Mouse (Mus musculus) neural tube, embryonic 13.5 days (tissue): ENCODE results near the gene Plin4. TPM values are rescaled to one million over a fixed set of nuclear protein-coding genes. Genes with fewer than 3 reads are reported as not detected.
A peak's percentile ranks its signal among the peaks of the same experiment; 100 is the strongest.

Experiments
- ATAC-seq: fragments of 200-750 bp; cut with Nextera tagmentation; 2 replicates; pipeline ENCODE4 v1.8.0; 2017; ENCODE audit warnings: low read depth, mild to moderate bottlenecking, moderate TSS enrichment, moderate library complexity
- H3K27ac ChIP-seq: fragments of 300-500 bp; sonication (generic); replicated peaks from 2 replicates; pipeline ENCODE4 v1.5.1; 2015; ENCODE audit warnings: moderate library complexity, mild to moderate bottlenecking, inconsistent platforms
- H3K27me3 ChIP-seq: fragments of 300-500 bp; sonication (generic); 2 replicates; pipeline ENCODE4 v1.6.1; 2015; ENCODE audit warnings: mild to moderate bottlenecking, inconsistent platforms
- H3K36me3 ChIP-seq: fragments of 300-500 bp; sonication (generic); 2 replicates; pipeline ENCODE4 v1.6.1; 2015; ENCODE audit warnings: mild to moderate bottlenecking, inconsistent platforms
- H3K4me1 ChIP-seq: fragments of 300-500 bp; sonication (generic); replicated peaks from 2 replicates; pipeline ENCODE4 v1.6.1; 2015; ENCODE audit warnings: inconsistent platforms
- H3K4me2 ChIP-seq: fragments of 300-500 bp; sonication (generic); 2 replicates; pipeline ENCODE4 v1.6.1; 2015; ENCODE audit warnings: inconsistent platforms, mild to moderate bottlenecking, moderate library complexity
- H3K4me3 ChIP-seq: fragments of 300-500 bp; sonication (generic); 2 replicates; pipeline ENCODE4 v1.5.1; 2015; ENCODE audit warnings: mild to moderate bottlenecking, inconsistent platforms
- H3K9ac ChIP-seq: fragments of 300-500 bp; sonication (generic); 2 replicates; pipeline ENCODE4 v1.6.1; 2015; ENCODE audit warnings: moderate library complexity, mild to moderate bottlenecking, inconsistent platforms
- H3K9me3 ChIP-seq: fragments of 300-500 bp; sonication (generic); 2 replicates; pipeline ENCODE4 v1.6.1; 2016; ENCODE audit warnings: inconsistent platforms
- WGBS: fragments of 180-500 bp; shearing (Covaris S2); methylation state at CpG from one replicate; pipeline ENCODE4 v1.1.7; 2015; 5-methylcytosine and 5-hydroxymethylcytosine counted together
- polyA plus RNA-seq: library from polyadenylated mRNA; unstranded; fragments of >200 nt; fragmentation: Nextera tagmentation; extraction: Ambion mirVana; gene quantifications from 2 replicates; pipeline ENCODE4 v1.2.1, GENCODE M21; 2015

The Plin4 gene
- polyA plus RNA-seq, 1 experiment from 2014 or later: 0.03 TPM

GRCm38 (mm10) chr17:56123681-56124340 lies 14.2 kb upstream of the Plin4 start:
- peaks cover 19% of the 10 kb centered on the region for H3K4me1 ChIP-seq
- H3K36me3 ChIP-seq: peaks cover 58% of the 10 kb centered on the region
- ATAC-seq: no peak
- H3K27me3 ChIP-seq: peaks cover 84% of the 10 kb centered on the region
- no peak overlapping the region for H3K27ac ChIP-seq
- H3K4me2 ChIP-seq: peak overlapping the region; percentile 46
- WGBS: 43% methylated on average over 59 of the region's 59 CpGs
- no peak overlapping the region for H3K9ac ChIP-seq
- H3K9me3 ChIP-seq: peaks cover 15% of the 10 kb centered on the region
- peak overlapping the region; percentile 23; the same call in 1 of the 2 replicates for H3K4me3 ChIP-seq

DNA sequence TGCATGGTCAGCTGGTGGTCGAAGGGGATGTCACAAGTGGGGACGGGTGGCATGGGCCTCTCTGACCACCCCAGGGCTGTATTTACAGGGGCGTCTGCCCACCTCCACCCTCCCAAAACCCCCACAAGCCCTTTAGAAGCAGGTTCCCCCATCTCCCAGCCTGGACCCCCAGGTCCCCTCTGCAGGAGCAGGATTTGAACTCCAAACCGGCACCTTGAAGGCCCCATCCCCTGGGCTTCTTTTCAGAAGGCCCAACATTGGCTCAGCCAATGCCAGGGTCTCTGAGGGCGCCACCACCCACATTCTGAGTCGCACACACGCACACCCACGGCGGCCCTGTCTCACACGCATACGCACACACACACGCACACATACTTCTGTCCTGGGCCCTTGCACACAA lies 13.6 kb upstream of the Plin4 start:
- H3K4me2 ChIP-seq: no peak overlapping the region
- no peak overlapping the region for H3K4me3 ChIP-seq
- peaks cover 19% of the 10 kb centered on the region for H3K4me1 ChIP-seq
- H3K9me3 ChIP-seq: peaks cover 15% of the 10 kb centered on the region
- WGBS: 89% methylated on average over 12 of the region's 12 CpGs
- ATAC-seq: no peak
- no peak overlapping the region for H3K9ac ChIP-seq
- H3K27ac ChIP-seq: no peak overlapping the region
- H3K36me3 ChIP-seq: peaks cover 52% of the 10 kb centered on the region
- peaks cover 91% of the 10 kb centered on the region for H3K27me3 ChIP-seq

DNA sequence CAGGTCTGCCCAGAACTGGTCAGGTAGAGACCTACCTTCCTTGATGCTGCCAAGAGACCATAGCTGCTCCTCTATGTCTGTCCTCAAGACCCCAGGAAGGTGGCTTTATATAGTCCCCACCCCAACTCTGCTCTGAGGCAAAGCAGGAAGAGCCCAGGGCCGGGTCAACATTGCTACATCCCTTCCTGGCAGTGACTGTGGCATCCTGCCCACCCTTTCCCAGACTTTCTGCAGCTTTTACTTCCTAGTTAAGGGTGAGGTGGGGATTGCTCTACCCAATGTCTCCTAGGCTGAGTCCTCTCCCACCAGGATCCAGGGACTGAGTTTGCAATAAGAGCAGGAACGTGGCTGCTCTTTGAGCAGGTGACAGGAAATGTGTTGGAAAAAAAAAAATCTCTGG lies 12.2 kb upstream of the Plin4 start, which contains the start of gene Lrg1:
Lrg1 (minus strand) TSS at position 176 of the 400 bp plus-strand sequence.
- peaks cover 15% of the 10 kb centered on the region for H3K9me3 ChIP-seq
- H3K4me1 ChIP-seq: peaks cover 25% of the 10 kb centered on the region
- WGBS: 67% methylated on average over 2 of the region's 2 CpGs
- no peak within 1 kb of the TSS for H3K9ac ChIP-seq
- no peak within 1 kb of the TSS for H3K4me3 ChIP-seq
- peaks cover 38% of the 10 kb centered on the region for H3K36me3 ChIP-seq
- ATAC-seq: no peak
- no peak within 1 kb of the TSS for H3K27ac ChIP-seq
- no peak within 1 kb of the TSS for H3K4me2 ChIP-seq
- peaks cover 93% of the 10 kb centered on the region for H3K27me3 ChIP-seq

GRCm38 (mm10) chr17:56119981-56120880 lies 10.6 kb upstream of the Plin4 start:
- peaks cover 24% of the 10 kb centered on the region for H3K36me3 ChIP-seq
- 0 out of 2 replicates have a peak overlapping the region, but pooled peaks have one; percentile 16 for H3K4me2 ChIP-seq
- no peak overlapping the region for H3K4me3 ChIP-seq
- WGBS: 9% methylated on average over 66 of the region's 66 CpGs
- no peak for ATAC-seq
- H3K27me3 ChIP-seq: peaks cover 89% of the 10 kb centered on the region
- peaks cover 15% of the 10 kb centered on the region for H3K9me3 ChIP-seq
- H3K9ac ChIP-seq: no peak overlapping the region
- H3K27ac ChIP-seq: no peak overlapping the region
- H3K4me1 ChIP-seq: peaks cover 25% of the 10 kb centered on the region

- H3K36me3 ChIP-seq: peaks cover 17% of the 10 kb centered on the region
- 45% methylated on average over 12 of the region's 12 CpGs for WGBS
- H3K9me3 ChIP-seq: peaks cover 15% of the 10 kb centered on the region
- peaks cover 81% of the 10 kb centered on the region for H3K27me3 ChIP-seq
- no peak overlapping the region for H3K4me3 ChIP-seq
- no peak overlapping the region for H3K9ac ChIP-seq
- H3K27ac ChIP-seq: no peak overlapping the region
- H3K4me1 ChIP-seq: peaks cover 22% of the 10 kb centered on the region
- no peak overlapping the region for H3K4me2 ChIP-seq
- no peak for ATAC-seq
These were observed 9.8 kb upstream of the Plin4 start for GRCm38 (mm10) chr17:56119431-56119830.

- H3K9me3 ChIP-seq: peaks cover 4% of the 10 kb centered on the region
- peak; percentile 5; the same call in 1 of the 2 replicates for ATAC-seq
- H3K27me3 ChIP-seq: peaks cover 60% of the 10 kb centered on the region
- peak within 1 kb of the TSS; percentile 26; the same call in 1 of the 2 replicates for H3K9ac ChIP-seq
- H3K27ac ChIP-seq: no peak within 1 kb of the TSS
- under 1% methylated on average over 27 of the region's 27 CpGs for WGBS
- H3K4me1 ChIP-seq: peaks cover 16% of the 10 kb centered on the region
- no peaks in the 10 kb centered on the region for H3K36me3 ChIP-seq
- H3K4me2 ChIP-seq: peak within 1 kb of the TSS; percentile 58
- peak within 1 kb of the TSS; percentile 28 for H3K4me3 ChIP-seq
These were observed 7.7 kb upstream of the Plin4 start, which contains the start of gene Plin5 for GRCm38 (mm10) chr17:56117251-56117710. TSS of gene Plin5 (minus strand) at chr17:56117596.

DNA sequence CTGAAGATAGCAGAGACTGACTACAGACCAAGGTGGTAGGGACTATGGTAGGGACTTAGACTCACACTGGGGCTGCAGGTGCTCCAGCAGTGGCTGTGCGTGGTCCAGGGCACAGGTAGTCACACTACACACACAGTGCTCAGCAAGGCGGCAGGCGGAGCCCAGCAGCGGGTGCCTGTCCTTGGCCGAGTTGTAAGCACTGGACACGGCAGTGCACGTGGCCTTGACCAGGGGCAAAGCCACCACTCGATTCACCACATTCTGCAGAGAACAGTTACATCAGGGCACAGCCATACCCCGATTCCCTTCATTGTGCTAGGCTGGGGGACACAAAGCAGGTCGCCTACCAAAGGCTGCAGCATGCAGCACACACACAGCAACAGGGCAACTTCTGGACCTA lies 6.6 kb upstream of the Plin4 start:
- H3K27me3 ChIP-seq: peaks cover 49% of the 10 kb centered on the region
- H3K4me1 ChIP-seq: peaks cover 17% of the 10 kb centered on the region
- H3K36me3 ChIP-seq: no peaks in the 10 kb centered on the region
- H3K4me2 ChIP-seq: no peak overlapping the region
- H3K27ac ChIP-seq: no peak overlapping the region
- H3K4me3 ChIP-seq: no peak overlapping the region
- no peak for ATAC-seq
- WGBS: 71% methylated on average over 10 of the region's 10 CpGs
- no peaks in the 10 kb centered on the region for H3K9me3 ChIP-seq
- H3K9ac ChIP-seq: no peak overlapping the region

DNA sequence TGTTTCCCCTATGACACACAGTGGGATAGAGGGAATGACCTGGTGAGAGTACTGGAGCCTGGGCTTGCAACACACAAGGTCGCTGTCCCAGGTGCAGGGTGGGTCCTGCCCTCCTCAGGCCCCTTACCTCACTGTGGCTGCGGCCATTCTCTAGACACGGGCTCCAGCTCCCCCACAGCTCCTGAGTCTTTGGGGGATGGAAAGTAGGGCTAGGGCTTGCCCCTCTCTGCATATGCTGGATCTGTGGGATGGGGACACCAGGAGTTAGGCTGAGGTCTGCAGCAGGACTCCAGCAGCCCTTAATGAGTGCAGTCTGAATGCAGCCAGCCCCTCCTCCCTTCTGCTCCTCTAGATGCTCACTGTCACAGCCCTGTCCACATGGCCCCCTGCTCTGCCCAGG lies 3.1 kb upstream of the Plin4 start:
- Histone ChIP-seq H3K9ac (no peak overlapping the region), H3K27ac (no peak overlapping the region), H3K4me3 (no peak overlapping the region), H3K4me2 (no peak overlapping the region), H3K27me3 (peaks cover 16% of the 10 kb centered on the region), H3K9me3 (no peaks in the 10 kb centered on the region), H3K36me3 (no peaks in the 10 kb centered on the region), H3K4me1 (peaks cover 16% of the 10 kb centered on the region)
- ATAC-seq: no peak
- WGBS: 82% methylated on average over 3 of the region's 3 CpGs

GRCm38 (mm10) chr17:56111864-56112263 lies 2.3 kb upstream of the Plin4 start:
- H3K9ac ChIP-seq: no peak overlapping the region
- H3K9me3 ChIP-seq: no peaks in the 10 kb centered on the region
- H3K4me2 ChIP-seq: no peak overlapping the region
- peaks cover 10% of the 10 kb centered on the region; the same call in 1 of the 2 replicates for H3K4me1 ChIP-seq
- H3K27me3 ChIP-seq: peaks cover 9% of the 10 kb centered on the region
- WGBS: 42% methylated on average over 5 of the region's 5 CpGs
- H3K27ac ChIP-seq: no peak overlapping the region
- ATAC-seq: peak; percentile 14; the same call in 1 of the 2 replicates
- H3K4me3 ChIP-seq: no peak overlapping the region
- H3K36me3 ChIP-seq: no peaks in the 10 kb centered on the region

GRCm38 (mm10) chr17:56111021-56111420 lies 1.4 kb upstream of the Plin4 start:
- ATAC-seq: no peak
- peaks cover 10% of the 10 kb centered on the region; the same call in 1 of the 2 replicates for H3K4me1 ChIP-seq
- WGBS: 50% methylated on average over 1 of the region's 1 CpGs

DNA sequence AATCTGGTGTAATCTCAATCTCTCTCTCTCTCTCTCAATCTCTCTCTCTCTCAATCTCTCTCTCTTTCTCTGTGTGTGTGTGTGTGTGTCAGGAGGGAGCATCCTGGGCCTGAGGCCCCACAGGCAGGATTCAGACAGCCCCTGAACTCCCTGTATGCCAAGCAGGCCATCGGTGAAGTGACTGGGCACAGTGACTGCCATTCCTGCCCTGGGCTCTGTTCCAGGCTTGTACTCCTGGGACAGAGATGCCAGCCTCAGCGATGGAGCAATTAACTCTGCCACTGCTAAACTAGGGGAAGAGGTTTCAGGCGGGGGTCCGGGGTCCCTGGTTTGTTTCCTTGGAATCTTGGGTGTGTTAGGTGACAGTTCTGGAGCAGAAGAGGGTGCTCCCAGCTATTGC lies 968 bp upstream of the Plin4 start:
- Histone ChIP-seq H3K9ac (no peak overlapping the region), H3K4me1 (peaks cover 10% of the 10 kb centered on the region; the same call in 1 of the 2 replicates), H3K27ac (no peak overlapping the region), H3K36me3 (no peaks in the 10 kb centered on the region), H3K27me3 (no peaks in the 10 kb centered on the region; the same call in 1 of the 2 replicates), H3K4me3 (no peak overlapping the region), H3K9me3 (no peaks in the 10 kb centered on the region), H3K4me2 (no peak overlapping the region)
- 59% methylated on average over 4 of the region's 4 CpGs for WGBS
- no peak for ATAC-seq

More at GRCm38 (mm10) chr17:56111021-56111420, 1.4 kb upstream of the Plin4 start:
- Histone ChIP-seq H3K36me3 (no peaks in the 10 kb centered on the region), H3K27ac (no peak overlapping the region), H3K9me3 (no peaks in the 10 kb centered on the region), H3K4me3 (no peak overlapping the region), H3K4me2 (no peak overlapping the region), H3K27me3 (peaks cover under 1% of the 10 kb centered on the region), H3K9ac (no peak overlapping the region)
